Mouse (Mus musculus) inflammation-experienced regulatory T-cells, adult 6 months (primary cell): ENCODE measurements around the gene Bace1. TPM values are rescaled to one million over a fixed set of nuclear protein-coding genes. Genes with fewer than 3 reads are reported as not detected.
A peak's percentile ranks its signal among the peaks of the same experiment; 100 is the strongest.

ENCODE experiments used
- ATAC-seq: one replicate; pipeline ENCODE4 v1.8.0; 2017
- polyA plus RNA-seq, 3 experiments: library from polyadenylated mRNA; unstranded; fragments of 100-300 nt; shearing (Covaris generic); gene quantifications; one replicate each; pipeline ENCODE4 v1.2.1; 2017

Bace1 gene
- polyA plus RNA-seq, 3 experiments from 2014 or later, result 6.0 to 10.9 (median 9.7) TPM

DNA sequence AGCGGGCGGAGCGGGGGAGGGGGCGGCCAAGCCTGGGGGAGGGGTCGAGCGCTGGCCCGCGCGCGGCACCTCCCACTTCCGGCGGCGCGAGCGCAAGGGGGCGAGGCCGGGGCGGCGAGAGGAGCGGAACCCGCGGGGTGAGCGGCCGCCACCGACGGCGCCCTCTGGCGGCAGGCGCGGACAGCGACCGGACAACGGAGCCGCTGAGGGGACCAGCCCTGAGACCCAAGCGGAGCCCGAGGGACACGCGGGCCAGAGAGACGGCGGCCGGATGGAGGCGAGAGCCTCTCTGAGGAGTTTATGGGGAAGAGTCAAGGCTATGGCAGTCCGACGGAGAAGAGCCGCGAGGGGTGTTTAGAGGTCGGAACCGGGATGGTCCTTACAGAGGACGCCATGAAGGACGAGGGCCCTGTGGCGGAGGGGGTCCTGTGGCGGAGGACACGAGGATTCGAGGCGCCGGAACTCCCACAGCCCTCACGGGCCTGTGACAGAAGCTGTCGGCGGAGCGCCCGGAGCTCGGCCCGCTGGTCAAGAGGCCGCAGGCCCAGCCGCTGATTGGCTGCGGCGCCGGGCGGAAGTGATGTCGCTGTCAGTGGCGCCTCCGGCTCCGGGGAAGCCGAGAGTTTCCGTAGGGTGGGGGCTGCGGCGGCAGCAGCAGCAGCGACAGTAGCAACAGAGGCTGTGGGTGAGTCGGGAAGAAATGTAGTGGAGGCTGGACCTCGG lies 68.1 kb downstream of the Bace1 start, which contains the start of the genes Pcsk7 and Rnf214:
TSS of gene Pcsk7 (plus strand) at position 143 of the 723 bp plus-strand sequence.
TSS of gene Rnf214 (minus strand) at position 557 of the 723 bp plus-strand sequence.
- ATAC-seq, result peak; percentile 78

- ATAC-seq, result peak; percentile 23
These were observed 68.7 kb downstream of the Bace1 start for GRCm38 (mm10) chr9:45907078-45907428.

GRCm38 (mm10) chr9:45910995-45911394 lies 72.6 kb downstream of the Bace1 start:
- ATAC-seq, result no peak

DNA sequence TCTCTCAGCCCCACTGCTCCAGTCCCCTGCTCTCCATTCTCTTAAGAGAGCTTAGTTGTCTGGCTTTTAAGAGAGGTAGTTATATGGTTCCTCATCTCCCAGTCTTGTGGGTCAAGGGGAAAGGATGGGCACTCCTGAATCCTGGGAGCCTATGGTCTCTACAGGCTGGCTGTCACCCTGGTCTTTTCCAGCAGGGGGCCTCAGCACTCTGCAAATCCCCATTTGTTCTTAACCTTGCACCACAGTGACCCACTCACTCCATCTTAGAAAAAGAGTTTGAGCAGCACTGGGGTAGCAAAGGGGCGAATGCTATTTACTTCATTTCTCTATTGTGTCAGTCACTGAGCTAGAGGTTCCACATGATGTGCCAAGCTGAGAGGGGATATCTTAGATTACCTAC lies 73.3 kb downstream of the Bace1 start:
- peak; percentile 33 for ATAC-seq

Other genes with a start within 250 kb of the Bace1 start
- gene Cep164, start 9.9 kb upstream of the Bace1 start, polyA plus RNA-seq, result 10 to 100 TPM in 2 of 3 experiments, 1 to 10 TPM in 1; 9.2 to 12.9 (median 10.2) TPM
- 10 to 100 TPM; 13.3 to 17.7 (median 17.4) TPM for gene Pcsk7, start 67.9 kb downstream of the Bace1 start, polyA plus RNA-seq
- 10 to 100 TPM; 22.5 to 42.6 (median 30.6) TPM for gene Rnf214, start 68.3 kb downstream of the Bace1 start, polyA plus RNA-seq
- 1 to 10 TPM in 2 of 3 experiments, under 1 TPM in 1; 0.40 to 2.2 (median 1.1) TPM for gene Tagln, start 97.5 kb downstream of the Bace1 start, polyA plus RNA-seq
- gene Sidt2, start 116.7 kb downstream of the Bace1 start, polyA plus RNA-seq, result 10 to 100 TPM; 27.0 to 48.9 (median 35.8) TPM
- gene Pafah1b2, start 174.1 kb downstream of the Bace1 start, polyA plus RNA-seq, result 10 to 100 TPM; 58.6 to 75.2 (median 67.0) TPM
- 10 to 100 TPM; 11.0 to 13.9 (median 11.5) TPM for gene Sik3, start 174.2 kb downstream of the Bace1 start, polyA plus RNA-seq